21 mouse cellular contexts compared by ENCODE assay signal in the genomic region with DNA sequence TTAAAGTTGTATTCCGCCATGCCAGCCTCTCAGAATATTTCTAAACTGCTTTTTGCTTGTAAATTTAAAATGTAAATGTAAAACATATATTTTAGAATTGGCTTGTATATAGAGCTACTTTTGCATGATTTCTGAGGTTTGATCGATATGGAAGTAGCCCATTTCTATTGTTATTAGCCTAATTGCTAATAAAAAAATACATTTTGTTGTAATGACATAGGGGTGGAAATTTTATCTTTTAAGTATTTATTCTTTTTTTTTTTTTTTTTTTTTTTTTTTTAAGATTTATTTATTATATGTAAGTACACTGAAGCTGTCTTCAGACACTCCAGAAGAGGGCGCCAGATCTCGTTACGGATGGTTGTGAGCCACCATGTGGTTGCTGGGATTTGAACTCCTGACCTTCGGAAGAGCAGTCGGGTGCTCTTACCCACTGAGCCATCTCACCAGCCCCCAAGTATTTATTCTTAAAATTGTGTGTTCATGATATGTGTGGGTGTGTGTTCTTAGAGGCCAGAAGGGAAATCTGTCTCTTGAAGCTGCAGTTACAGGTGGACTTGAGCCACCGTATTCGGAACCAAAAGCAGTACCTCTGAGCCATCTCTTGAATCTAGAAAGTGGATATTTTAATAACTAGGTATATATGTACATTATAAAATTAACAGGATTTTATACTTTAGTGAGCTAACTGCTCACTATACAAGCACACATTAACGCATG. TPM values are rescaled to one million over a fixed set of nuclear protein-coding genes. Genes with fewer than 3 reads are reported as not detected.
DNase-seq lines count a peak whose midpoint lies in the region; ATAC-seq and TF ChIP-seq lines count a peak whose summit lies in the region.
"Not testable (repeated sequence)": the region's sequence is repeated elsewhere in the genome, so short reads cannot be mapped to it uniquely, and the experiment has no call there.
"Had no signal": no experiment of that assay in that cellular context is flagged by ENCODE, and none has a peak within 500 bp of the region (broad histone marks: within the 10 kb centered on the region; RNA-seq: fewer than 3 reads in every experiment).

No protein-coding gene starts in this region.

- not testable (repeated sequence) for H3K9ac ChIP-seq in ES-E14 (ENCODE audit: insufficient read depth, low read depth, low read length, poor library complexity, severe bottlenecking); kidney, postnatal 0 days (ENCODE audit: low read depth, low read length); liver, embryonic 14.5 days (replicated peaks); midbrain, embryonic 11.5 days (ENCODE audit: low read length); stomach, postnatal 0 days (ENCODE audit: low read length)

- H3K36me3 ChIP-seq in ES-E14 (ENCODE audit: control insufficient read depth, insufficient read depth, low read length, poor library complexity, severe bottlenecking) = peaks cover 21% of the 10 kb centered on the region
- H3K36me3 ChIP-seq in kidney, postnatal 0 days (ENCODE audit: insufficient read depth, low read length); midbrain, embryonic 11.5 days (ENCODE audit: control insufficient read depth, insufficient read depth, low read length); stomach, postnatal 0 days (ENCODE audit: control insufficient read depth, insufficient read depth, low read length): not testable (repeated sequence)
- H3K36me3 ChIP-seq in liver, embryonic 14.5 days (replicated peaks; ENCODE audit: control insufficient read depth, insufficient read depth, low read depth) = peaks cover 41% of the 10 kb centered on the region

- not testable (repeated sequence) for H3K27ac ChIP-seq in ES-E14 (ENCODE audit: insufficient read depth, low read depth, low read length, poor library complexity, severe bottlenecking); gastrocnemius, adult 2 months; kidney, postnatal 0 days; liver, embryonic 14.5 days; midbrain, embryonic 11.5 days (ENCODE audit: low read depth, low read length); stomach, postnatal 0 days (replicated peaks)

- TF ChIP-seq EP300 in liver, embryonic 14.5 days (IDR thresholded peaks at IDR 0.05; ENCODE audit: low read depth); stomach, postnatal 0 days (optimal IDR thresholded peaks at IDR 0.05): not testable (repeated sequence)

- in situ Hi-C loops in ES-E14 (cut with MboI; ENCODE audit: low sequenced_read_pairs in 2 of 2, unreplicated experiment in 2 of 2) = not testable (repeated sequence)

- peak; percentile 38 for DNase-seq in 3134 (ENCODE audit: extremely low read depth, insufficient read length, low spot score)
- not testable (repeated sequence) for DNase-seq in ES-E14 (ENCODE audit: low read depth, low spot score); gastrocnemius, adult 2 months; kidney, postnatal 0 days (ENCODE audit: low spot score); liver, embryonic 14.5 days (ENCODE audit: low read depth in 3 of 3, low spot score in 3 of 3); stomach, postnatal 0 days (ENCODE audit: low spot score)
- peak; percentile 64 for DNase-seq in midbrain, embryonic 11.5 days (ENCODE audit: low spot score, missing footprints)

- not testable (repeated sequence) for H3K27me3 ChIP-seq in kidney, postnatal 0 days (ENCODE audit: insufficient read depth, low read length); liver, embryonic 14.5 days (ENCODE audit: control insufficient read depth, insufficient read depth, low read length); midbrain, embryonic 11.5 days (ENCODE audit: control insufficient read depth, insufficient read depth, low read length); stomach, postnatal 0 days (ENCODE audit: control insufficient read depth, insufficient read depth, low read length)

- intact Hi-C loops in gastrocnemius, adult 2 months (cut with DNase I) = not testable (repeated sequence)

- 92% methylated on average over 7 of the region's 10 CpGs for WGBS in kidney, postnatal 0 days
- 87% methylated on average over 7 of the region's 10 CpGs for WGBS in liver, embryonic 14.5 days (ENCODE audit: insufficient replicate concordance)
- 92% methylated on average over 7 of the region's 10 CpGs for WGBS in midbrain, embryonic 11.5 days
- WGBS in stomach, postnatal 0 days = 94% methylated on average over 7 of the region's 10 CpGs

- not testable (repeated sequence) for H3K4me1 ChIP-seq in ES-E14 (ENCODE audit: control insufficient read depth in 2 of 2, insufficient read depth in 2 of 2, low read length in 2 of 2, poor library complexity in 1 of 2); kidney, postnatal 0 days (replicated peaks; ENCODE audit: insufficient read depth, low read length); midbrain, embryonic 11.5 days (ENCODE audit: control insufficient read depth, insufficient read depth, low read length); stomach, postnatal 0 days (replicated peaks; ENCODE audit: control insufficient read depth, insufficient read depth)
- H3K4me1 ChIP-seq in liver, embryonic 14.5 days (replicated peaks; ENCODE audit: control insufficient read depth in 2 of 2, insufficient read depth in 2 of 2, low read length in 1 of 2) = peaks cover 7 to 16% of the 10 kb centered on the region in 2 experiments

- ATAC-seq in kidney, postnatal 0 days (replicated peaks; ENCODE audit: low FRiP score, low read depth); liver, embryonic 14.5 days (ENCODE audit: insufficient read depth); midbrain, embryonic 11.5 days (ENCODE audit: low FRiP score); stomach, postnatal 0 days (ENCODE audit: low FRiP score, low TSS enrichment): not testable (repeated sequence)

- H3K4me3 ChIP-seq in ES-E14 (ENCODE audit: insufficient read depth in 1 of 2, low read depth in 1 of 2, low read length in 2 of 2, poor library complexity in 1 of 2, severe bottlenecking in 1 of 2); gastrocnemius, adult 2 months; kidney, postnatal 0 days (replicated peaks; ENCODE audit: low read depth, low read length); liver, embryonic 14.5 days (ENCODE audit: insufficient read depth in 1 of 2, low read depth in 2 of 2, low read length in 2 of 2); midbrain, embryonic 11.5 days (ENCODE audit: low read depth, low read length); stomach, postnatal 0 days (ENCODE audit: low read depth, low read length): not testable (repeated sequence)

- H3K4me2 ChIP-seq in kidney, postnatal 0 days (ENCODE audit: low read length); liver, embryonic 14.5 days (ENCODE audit: low read depth); midbrain, embryonic 11.5 days; stomach, postnatal 0 days (replicated peaks; ENCODE audit: low read depth): not testable (repeated sequence)

- TF ChIP-seq CTCF in gastrocnemius, adult 2 months (IDR thresholded peaks at IDR 0.05) = peak; percentile 13; the same call in 1 of the 2 replicates
- peak; percentile 11; the same call in 1 of the 2 replicates for TF ChIP-seq CTCF in kidney, postnatal 0 days (IDR thresholded peaks at IDR 0.05; ENCODE audit: low read depth)
- TF ChIP-seq CTCF in liver, embryonic 14.5 days (IDR thresholded peaks at IDR 0.05; ENCODE audit: low read depth) = peak; percentile 20; the same call in 1 of the 2 replicates
- TF ChIP-seq CTCF in stomach, postnatal 0 days (IDR thresholded peaks at IDR 0.05; ENCODE audit: low read depth) = 0 out of 2 replicates have a peak, but pooled peaks have one; percentile 21

- not testable (repeated sequence) for H3K9me3 ChIP-seq in ES-E14 (ENCODE audit: control insufficient read depth, insufficient read depth, low read depth, low read length); kidney, postnatal 0 days (replicated peaks; ENCODE audit: low read length); liver, embryonic 14.5 days (ENCODE audit: control insufficient read depth, low read length); midbrain, embryonic 11.5 days (ENCODE audit: control insufficient read depth, low read length); stomach, postnatal 0 days (ENCODE audit: control insufficient read depth, low read length)

RNA-seq across cellular contexts. Expression of a gene that starts 4.7 kb away (rescaled TPM):
- 28.7 and 30.7 TPM in 2 replicates for total RNA-seq in ES-E14 (2012; rRNA removed)
- 10 to 100 TPM in 1 of 2 experiments, 1 to 10 TPM in 1; 9.1 to 12.0 TPM for total RNA-seq in gastrocnemius, adult 2 months (2021)
- polyA plus RNA-seq in kidney, postnatal 0 days (2015; fragmentation: Nextera tagmentation; extraction: Ambion mirVana) = 4.5 and 5.4 TPM in 2 replicates
- polyA plus RNA-seq in liver, embryonic 14.5 days (2012; rRNA removed) = 10.4 and 14.3 TPM in 2 replicates
- polyA plus RNA-seq in liver, embryonic 14.5 days (2014; fragmentation: Nextera tagmentation; extraction: Ambion mirVana) = 5.1 and 6.9 TPM in 2 replicates
- 6.0 and 6.9 TPM in 2 replicates for polyA plus RNA-seq in midbrain, embryonic 11.5 days (2014; fragmentation: Nextera tagmentation; extraction: Ambion mirVana)
- polyA plus RNA-seq in stomach, postnatal 0 days (2015; fragmentation: Nextera tagmentation; extraction: Ambion mirVana) = 3.3 and 3.4 TPM in 2 replicates

RNA-seq across cellular contexts. Expression of a gene that starts 15.5 kb away (rescaled TPM):
- 43.2 and 51.4 TPM in 2 replicates for total RNA-seq in ES-E14 (2012; rRNA removed)
- total RNA-seq in gastrocnemius, adult 2 months (2021) = 10 to 100 TPM; 13.7 to 16.4 TPM
- 98.5 and 102 TPM in 2 replicates for polyA plus RNA-seq in kidney, postnatal 0 days (2015; fragmentation: Nextera tagmentation; extraction: Ambion mirVana)
- polyA plus RNA-seq in liver, embryonic 14.5 days (2012; rRNA removed) = 21.3 and 24.9 TPM in 2 replicates
- polyA plus RNA-seq in liver, embryonic 14.5 days (2014; fragmentation: Nextera tagmentation; extraction: Ambion mirVana) = 40.9 and 48.5 TPM in 2 replicates
- polyA plus RNA-seq in midbrain, embryonic 11.5 days (2014; fragmentation: Nextera tagmentation; extraction: Ambion mirVana) = 105 and 106 TPM in 2 replicates
- 88.1 and 99.4 TPM in 2 replicates for polyA plus RNA-seq in stomach, postnatal 0 days (2015; fragmentation: Nextera tagmentation; extraction: Ambion mirVana)

RNA-seq across cellular contexts. Expression of a gene that starts 18.9 kb away (rescaled TPM):
- total RNA-seq in ES-E14 (2012; rRNA removed) = 5.3 and 10.1 TPM in 2 replicates
- total RNA-seq in gastrocnemius, adult 2 months (2021) = 10 to 100 TPM; 52.0 to 84.9 TPM
- 11.2 and 11.8 TPM in 2 replicates for polyA plus RNA-seq in kidney, postnatal 0 days (2015; fragmentation: Nextera tagmentation; extraction: Ambion mirVana)
- polyA plus RNA-seq in liver, embryonic 14.5 days (2012; rRNA removed) = 3.0 and 3.6 TPM in 2 replicates
- 1.9 and 2.7 TPM in 2 replicates for polyA plus RNA-seq in liver, embryonic 14.5 days (2014; fragmentation: Nextera tagmentation; extraction: Ambion mirVana)
- 124 and 144 TPM in 2 replicates for polyA plus RNA-seq in midbrain, embryonic 11.5 days (2014; fragmentation: Nextera tagmentation; extraction: Ambion mirVana)
- 11.0 and 11.8 TPM in 2 replicates for polyA plus RNA-seq in stomach, postnatal 0 days (2015; fragmentation: Nextera tagmentation; extraction: Ambion mirVana)

RNA-seq across cellular contexts. Expression of a gene that starts 28.3 kb away (rescaled TPM):
- total RNA-seq in ES-E14 (2012; rRNA removed) = 2.0 and 3.0 TPM in 2 replicates
- total RNA-seq in gastrocnemius, adult 2 months (2021) = under 1 TPM in 1 of 2 experiments, not detected in 1; 0.11 TPM
- 1.2 and 1.3 TPM in 2 replicates for polyA plus RNA-seq in kidney, postnatal 0 days (2015; fragmentation: Nextera tagmentation; extraction: Ambion mirVana)
- polyA plus RNA-seq in liver, embryonic 14.5 days (2012; rRNA removed) = 0.12 and 0.19 TPM in 2 replicates
- 0.14 and 0.19 TPM in 2 replicates for polyA plus RNA-seq in liver, embryonic 14.5 days (2014; fragmentation: Nextera tagmentation; extraction: Ambion mirVana)
- polyA plus RNA-seq in midbrain, embryonic 11.5 days (2014; fragmentation: Nextera tagmentation; extraction: Ambion mirVana) = 0.18 and 0.48 TPM in 2 replicates
- 0.21 and 0.38 TPM in 2 replicates for polyA plus RNA-seq in stomach, postnatal 0 days (2015; fragmentation: Nextera tagmentation; extraction: Ambion mirVana)
- total RNA-seq: G1E; gastrocnemius, postnatal 36 days; heart, adult 8-10 months; heart, postnatal 25 days had no signal
- polyA plus RNA-seq: erythroblast, embryonic 14.5 days; G1E; heart, postnatal 0 days had no signal

RNA-seq across cellular contexts. Expression of a gene that starts 37.9 kb away (rescaled TPM):
- total RNA-seq in ES-E14 (2012; rRNA removed) = 6.7 and 16.0 TPM in 2 replicates
- total RNA-seq in gastrocnemius, adult 2 months (2021) = under 1 TPM in 1 of 2 experiments, not detected in 1; 0.31 TPM
- 0.82 and 1.6 TPM in 2 replicates for polyA plus RNA-seq in kidney, postnatal 0 days (2015; fragmentation: Nextera tagmentation; extraction: Ambion mirVana)
- polyA plus RNA-seq in liver, embryonic 14.5 days (2012; rRNA removed) = 0.04 TPM in 2 replicates
- 0.16 TPM in 1 of 2 replicates, not detected in the other for polyA plus RNA-seq in liver, embryonic 14.5 days (2014; fragmentation: Nextera tagmentation; extraction: Ambion mirVana)
- 0.20 TPM in 1 of 2 replicates, not detected in the other for polyA plus RNA-seq in midbrain, embryonic 11.5 days (2014; fragmentation: Nextera tagmentation; extraction: Ambion mirVana)
- polyA plus RNA-seq in stomach, postnatal 0 days (2015; fragmentation: Nextera tagmentation; extraction: Ambion mirVana) = 16.6 and 16.8 TPM in 2 replicates
- total RNA-seq: G1E; gastrocnemius, postnatal 10 days; gastrocnemius, postnatal 36 days; granulocyte monocyte progenitor cell, adult 5-6 weeks; heart, adult 8-10 months; heart, postnatal 25 days; hematopoietic stem cell, adult 5-6 weeks had no signal
- polyA plus RNA-seq: activated CD4-positive, CD25-positive, alpha-beta regulatory T cell, adult 4 months; CD4-positive, CD25-positive, alpha-beta regulatory T cell, adult 4 months; erythroblast, embryonic 14.5 days; forebrain, embryonic 15.5 days; heart, embryonic 11.5 days; heart, embryonic 14.5 days; heart, postnatal 0 days had no signal
